Mouse (Mus musculus): ENCODE data around the gene Zfp651. TPM values are rescaled to one million over a fixed set of nuclear protein-coding genes. Genes with fewer than 3 reads are reported as not detected.

The Zfp651 gene
- polyA plus RNA-seq (2012; rRNA removed): 38.8 and 51.4 TPM in 2 replicates

GRCm38 (mm10) chr9:121759091-121760081 lies at the start of gene Zfp651:
TSS of gene Zfp651 (plus strand) at chr9:121759330.
- DNase-seq (ENCODE audit: low read depth): peak; percentile 89
- TF ChIP-seq POLR2A (IDR thresholded peaks at IDR 0.05; ENCODE audit: borderline replicate concordance, extremely low read depth, insufficient read depth, insufficient read length, poor library complexity, severe bottlenecking) (peak; percentile 54), CTCF (IDR thresholded peaks at IDR 0.05; ENCODE audit: borderline replicate concordance, extremely low read depth, insufficient read depth, insufficient read length) (no peak)

- DNase-seq (ENCODE audit: low read depth): peak; percentile 100
- TF ChIP-seq POLR2A (IDR thresholded peaks at IDR 0.05; ENCODE audit: borderline replicate concordance, extremely low read depth, insufficient read depth, insufficient read length, poor library complexity, severe bottlenecking) (no peak), CTCF (IDR thresholded peaks at IDR 0.05; ENCODE audit: borderline replicate concordance, extremely low read depth, insufficient read depth, insufficient read length) (no peak)
Measured at GRCm38 (mm10) chr9:121709898-121710583, 49.1 kb upstream of the Zfp651 start, which contains the start of gene Ss18l2. TSS of gene Ss18l2 (plus strand) at chr9:121710329.

- no peak for TF ChIP-seq POLR2A (IDR thresholded peaks at IDR 0.05; ENCODE audit: borderline replicate concordance, extremely low read depth, insufficient read depth, insufficient read length, poor library complexity, severe bottlenecking)
- TF ChIP-seq CTCF (IDR thresholded peaks at IDR 0.05; ENCODE audit: borderline replicate concordance, extremely low read depth, insufficient read depth, insufficient read length): no peak
Measured at GRCm38 (mm10) chr9:121710584-121710975, 48.5 kb upstream of the Zfp651 start.

GRCm38 (mm10) chr9:121717048-121717447 lies 42.1 kb upstream of the Zfp651 start:
- TF ChIP-seq POLR2A (IDR thresholded peaks at IDR 0.05; ENCODE audit: borderline replicate concordance, extremely low read depth, insufficient read depth, insufficient read length, poor library complexity, severe bottlenecking): no peak
- TF ChIP-seq CTCF (IDR thresholded peaks at IDR 0.05; ENCODE audit: borderline replicate concordance, extremely low read depth, insufficient read depth, insufficient read length): no peak
- DNase-seq (ENCODE audit: low read depth): no peak

More at GRCm38 (mm10) chr9:121710584-121710975, 48.5 kb upstream of the Zfp651 start:
- DNase-seq (ENCODE audit: low read depth): no peak

- DNase-seq (ENCODE audit: low read depth): peak; percentile 22
- TF ChIP-seq CTCF (IDR thresholded peaks at IDR 0.05; ENCODE audit: borderline replicate concordance, extremely low read depth, insufficient read depth, insufficient read length) (no peak), POLR2A (IDR thresholded peaks at IDR 0.05; ENCODE audit: borderline replicate concordance, extremely low read depth, insufficient read depth, insufficient read length, poor library complexity, severe bottlenecking) (no peak)
Measured at GRCm38 (mm10) chr9:121718070-121718705, 40.9 kb upstream of the Zfp651 start.

- TF ChIP-seq POLR2A (IDR thresholded peaks at IDR 0.05; ENCODE audit: borderline replicate concordance, extremely low read depth, insufficient read depth, insufficient read length, poor library complexity, severe bottlenecking) (peak; percentile 70), CTCF (IDR thresholded peaks at IDR 0.05; ENCODE audit: borderline replicate concordance, extremely low read depth, insufficient read depth, insufficient read length) (no peak)
- DNase-seq (ENCODE audit: low read depth): peak; percentile 99
Measured at GRCm38 (mm10) chr9:121718792-121719318, 40.3 kb upstream of the Zfp651 start, which contains the start of gene Nktr. TSS of gene Nktr (plus strand) at chr9:121719169.

- no peak for TF ChIP-seq CTCF (IDR thresholded peaks at IDR 0.05; ENCODE audit: borderline replicate concordance, extremely low read depth, insufficient read depth, insufficient read length)
- no peak for TF ChIP-seq POLR2A (IDR thresholded peaks at IDR 0.05; ENCODE audit: borderline replicate concordance, extremely low read depth, insufficient read depth, insufficient read length, poor library complexity, severe bottlenecking)
- peak; percentile 65 for DNase-seq (ENCODE audit: low read depth)
Measured at GRCm38 (mm10) chr9:121719347-121720331, 39.5 kb upstream of the Zfp651 start.

- TF ChIP-seq CTCF (IDR thresholded peaks at IDR 0.05; ENCODE audit: borderline replicate concordance, extremely low read depth, insufficient read depth, insufficient read length): no peak
- TF ChIP-seq POLR2A (IDR thresholded peaks at IDR 0.05; ENCODE audit: borderline replicate concordance, extremely low read depth, insufficient read depth, insufficient read length, poor library complexity, severe bottlenecking): no peak
- DNase-seq (ENCODE audit: low read depth): no peak
Measured at GRCm38 (mm10) chr9:121740490-121740889, 18.6 kb upstream of the Zfp651 start.

GRCm38 (mm10) chr9:121741168-121741567 lies 18.0 kb upstream of the Zfp651 start:
- no peak for TF ChIP-seq CTCF (IDR thresholded peaks at IDR 0.05; ENCODE audit: borderline replicate concordance, extremely low read depth, insufficient read depth, insufficient read length)
- no peak for TF ChIP-seq POLR2A (IDR thresholded peaks at IDR 0.05; ENCODE audit: borderline replicate concordance, extremely low read depth, insufficient read depth, insufficient read length, poor library complexity, severe bottlenecking)
- no peak for DNase-seq (ENCODE audit: low read depth)

Data from brain, embryonic 14.5 days (tissue).